Mouse (Mus musculus) MEL (cell line): ENCODE results near the gene Htt. TPM values are rescaled to one million over a fixed set of nuclear protein-coding genes. Genes with fewer than 3 reads are reported as not detected.
"Not testable (repeated sequence)": the region's sequence is repeated elsewhere in the genome, so short reads cannot be mapped to it uniquely, and the experiment has no call there.

Experiments
- DNase-seq: peaks from one replicate; pipeline ENCODE4 v3.0.0; 2011; ENCODE audit warnings: low read depth, low spot score
- H3K27ac ChIP-seq: 2 replicates; pipeline ENCODE4 v1.5.1; 2012; ENCODE audit warnings: low read depth, mild to moderate bottlenecking, control low read depth, low read length, moderate library complexity; ENCODE audit not compliant: control insufficient read depth
- H3K27me3 ChIP-seq, 2 experiments: fragments of 150-350 bp in 1 of 2; sonication (generic) in 1 of 2; 2 replicates each; pipeline ENCODE4 v1.6.1; 2012; ENCODE audit warnings: low read length in 2 of 2, mild to moderate bottlenecking in 2 of 2, improper control_type of control experiment in 1 of 2, moderate library complexity in 1 of 2; ENCODE audit not compliant: insufficient read depth in 2 of 2, control insufficient read depth in 1 of 2
- H3K36me3 ChIP-seq, 2 experiments: 2 replicates each; pipeline ENCODE4 v1.6.1; 2012 to 2014; ENCODE audit warnings: low read length in 2 of 2, improper control_type of control experiment in 1 of 2, inconsistent platforms in 1 of 2, mild to moderate bottlenecking in 1 of 2; ENCODE audit not compliant: insufficient read depth in 2 of 2, control insufficient read depth in 1 of 2
- H3K4me1 ChIP-seq, 2 experiments: fragments of 150-350 bp in 1 of 2; sonication (generic) in 1 of 2; 2 replicates each; pipeline ENCODE4 v1.6.1; 2012; ENCODE audit warnings: low read length in 2 of 2, improper control_type of control experiment in 1 of 2, mild to moderate bottlenecking in 1 of 2; ENCODE audit not compliant: insufficient read depth in 2 of 2, control insufficient read depth in 1 of 2
- H3K4me3 ChIP-seq, 2 experiments: fragments of 150-350 bp in 1 of 2; sonication (generic) in 1 of 2; 2 replicates each; pipeline ENCODE4 v1.5.1; 2012; ENCODE audit warnings: low read depth in 2 of 2, low read length in 2 of 2, mild to moderate bottlenecking in 2 of 2, moderate library complexity in 2 of 2, control low read depth in 1 of 2, improper control_type of control experiment in 1 of 2; ENCODE audit not compliant: control insufficient read depth in 1 of 2, insufficient read depth in 1 of 2
- H3K79me2 ChIP-seq: 2 replicates; pipeline ENCODE4 v1.6.1; 2012; ENCODE audit warnings: mild to moderate bottlenecking, low read length, moderate library complexity; ENCODE audit not compliant: control insufficient read depth, poor library complexity, insufficient read depth
- H3K9ac ChIP-seq: 2 replicates; pipeline ENCODE4 v1.6.1; 2012; ENCODE audit warnings: low read depth, mild to moderate bottlenecking, control low read depth, low read length, moderate library complexity; ENCODE audit not compliant: control insufficient read depth, poor library complexity, severe bottlenecking
- H3K9me3 ChIP-seq: fragments of 150-350 bp; sonication (generic); replicated peaks from 2 replicates; pipeline ENCODE4 v1.6.1; 2012; ENCODE audit warnings: mild to moderate bottlenecking, low read length, improper control_type of control experiment, moderate library complexity; ENCODE audit not compliant: insufficient read depth
- CHD1 ChIP-seq: IDR thresholded peaks from 2 replicates; pipeline ENCODE4 v1.6.1; 2012; ENCODE audit warnings: low read depth, mild to moderate bottlenecking, inconsistent platforms, low read length, improper control_type of control experiment
- CTCF ChIP-seq, 3 experiments: IDR thresholded peaks in 2 of 3; conservative IDR thresholded peaks in 1 of 3; 2 replicates each; pipeline ENCODE4 v1.5.1; 2011 to 2012; ENCODE audit warnings: low read length in 3 of 3, low read depth in 2 of 3, mild to moderate bottlenecking in 2 of 3, improper control_type of control experiment in 1 of 3, inconsistent platforms in 1 of 3, mixed read lengths in 1 of 3, moderate library complexity in 1 of 3; ENCODE audit not compliant: control insufficient read depth in 1 of 3, insufficient read depth in 1 of 3, poor library complexity in 1 of 3, severe bottlenecking in 1 of 3
- E2F4 ChIP-seq: IDR thresholded peaks from 2 replicates; pipeline ENCODE4 v1.6.1; 2011; ENCODE audit warnings: low read depth, low read length, improper control_type of control experiment, borderline replicate concordance
- ETS1 ChIP-seq: IDR thresholded peaks from 2 replicates; pipeline ENCODE4 v1.6.1; 2012; ENCODE audit warnings: low read depth, mild to moderate bottlenecking, inconsistent platforms, low read length, improper control_type of control experiment, moderate library complexity
- GATA1 ChIP-seq: IDR thresholded peaks from 2 replicates; pipeline ENCODE4 v1.6.1; 2011; ENCODE audit warnings: low read depth, low read length, improper control_type of control experiment
- JUND ChIP-seq: IDR thresholded peaks from 2 replicates; pipeline ENCODE4 v1.6.1; 2011; ENCODE audit warnings: low read depth, mild to moderate bottlenecking, improper control_type of control experiment, low read length
- KAT2A ChIP-seq: conservative IDR thresholded peaks from 2 replicates; pipeline ENCODE4 v1.6.1; 2012; ENCODE audit warnings: low read depth, low read length, improper control_type of control experiment, inconsistent platforms
- MAFK ChIP-seq: IDR thresholded peaks from 2 replicates; pipeline ENCODE4 v1.6.1; 2011; ENCODE audit warnings: low read depth, mild to moderate bottlenecking, low read length, improper control_type of control experiment, borderline replicate concordance
- MAX ChIP-seq: IDR thresholded peaks from 2 replicates; pipeline ENCODE4 v1.6.1; 2011; ENCODE audit warnings: low read length, improper control_type of control experiment
- MAZ ChIP-seq: IDR thresholded peaks from 2 replicates; pipeline ENCODE4 v1.6.1; 2012; ENCODE audit warnings: low read depth, mild to moderate bottlenecking, inconsistent platforms, low read length, improper control_type of control experiment
- MXI1 ChIP-seq: IDR thresholded peaks from 2 replicates; pipeline ENCODE4 v1.6.1; 2011; ENCODE audit warnings: mild to moderate bottlenecking, low read depth, low read length, improper control_type of control experiment
- MYC ChIP-seq: IDR thresholded peaks from 2 replicates; pipeline ENCODE4 v1.6.1; 2011; ENCODE audit warnings: low read depth, mild to moderate bottlenecking, low read length, improper control_type of control experiment, moderate library complexity
- NELFE ChIP-seq: IDR thresholded peaks from 2 replicates; pipeline ENCODE4 v1.6.1; 2011; ENCODE audit warnings: low read depth, low read length, improper control_type of control experiment
- NRF1 ChIP-seq: IDR thresholded peaks from 2 replicates; pipeline ENCODE4 v1.6.1; 2014; ENCODE audit warnings: low read depth, mild to moderate bottlenecking, inconsistent platforms, low read length, improper control_type of control experiment, moderate library complexity; ENCODE audit not compliant: poor library complexity, insufficient read depth, severe bottlenecking
- RCOR1 ChIP-seq: IDR thresholded peaks from 2 replicates; pipeline ENCODE4 v1.6.1; 2012; ENCODE audit warnings: low read depth, mild to moderate bottlenecking, inconsistent platforms, low read length, improper control_type of control experiment
- TAL1 ChIP-seq: IDR thresholded peaks from 2 replicates; pipeline ENCODE4 v1.6.1; 2012; ENCODE audit warnings: mild to moderate bottlenecking, inconsistent platforms, low read length, moderate library complexity, mixed read lengths
- TBP ChIP-seq: IDR thresholded peaks from 2 replicates; pipeline ENCODE4 v1.8.0; 2011; ENCODE audit warnings: low read depth, low read length, improper control_type of control experiment
- UBTF ChIP-seq: IDR thresholded peaks from 2 replicates; pipeline ENCODE4 v1.6.1; 2012; ENCODE audit warnings: low read depth, mild to moderate bottlenecking, inconsistent platforms, low read length, improper control_type of control experiment, moderate library complexity, borderline replicate concordance; ENCODE audit not compliant: insufficient read depth
- ZC3H11A ChIP-seq: IDR thresholded peaks from 2 replicates; pipeline ENCODE4 v1.6.1; 2012; ENCODE audit warnings: low read depth, mild to moderate bottlenecking, inconsistent platforms, low read length, improper control_type of control experiment
- ZKSCAN1 ChIP-seq: IDR thresholded peaks from 2 replicates; pipeline ENCODE4 v1.6.1; 2012; ENCODE audit warnings: low read depth, mild to moderate bottlenecking, inconsistent platforms, low read length, improper control_type of control experiment, moderate library complexity
- polyA plus RNA-seq, 2 experiments: library from polyadenylated mRNA; stranded (reverse) in 1 of 2; unstranded in 1 of 2; fragments of >175 nt in 1 of 2; fragments of >200 nt in 1 of 2; gene quantifications; 2 replicates each; pipeline versions ENCODE4 v1.2.1 to v1.2.4; 2012; ENCODE audit warnings: low replicate concordance in 2 of 2, low read depth in 1 of 2; ENCODE audit not compliant: insufficient read length in 2 of 2, insufficient read depth in 1 of 2, missing spikeins in 1 of 2
- total RNA-seq: library from RNA; depleted of rRNA; stranded (reverse); fragments of 300-350 nt; gene quantifications from 2 replicates; pipeline ENCODE4 v1.2.3, GENCODE M21; 2012

The Htt gene
- total and polyA plus RNA-seq, 3 experiments = 27.0 to 33.0 TPM; not detected in 1

DNA sequence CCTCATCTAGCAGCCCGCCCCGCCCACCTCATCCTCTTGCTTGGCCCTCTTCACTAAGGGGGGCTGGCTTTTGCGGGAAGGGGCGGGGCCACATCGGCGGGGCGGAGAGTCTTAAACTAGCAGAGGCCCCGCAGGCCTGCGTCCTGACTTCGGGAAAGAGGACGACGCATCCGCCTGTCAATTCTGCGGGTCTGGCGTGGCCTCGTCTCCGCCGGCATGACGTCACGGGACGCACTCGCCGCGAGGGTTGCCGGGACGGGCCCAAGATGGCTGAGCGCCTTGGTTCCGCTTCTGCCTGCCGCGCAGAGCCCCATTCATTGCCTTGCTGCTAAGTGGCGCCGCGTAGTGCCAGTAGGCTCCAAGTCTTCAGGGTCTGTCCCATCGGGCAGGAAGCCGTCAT lies at the start of gene Htt (continued):
- TF ChIP-seq NRF1 (peak; percentile 45; the same call in 1 of the 2 replicates), UBTF (0 out of 2 replicates have a peak, but pooled peaks have one; percentile 19)

DNA sequence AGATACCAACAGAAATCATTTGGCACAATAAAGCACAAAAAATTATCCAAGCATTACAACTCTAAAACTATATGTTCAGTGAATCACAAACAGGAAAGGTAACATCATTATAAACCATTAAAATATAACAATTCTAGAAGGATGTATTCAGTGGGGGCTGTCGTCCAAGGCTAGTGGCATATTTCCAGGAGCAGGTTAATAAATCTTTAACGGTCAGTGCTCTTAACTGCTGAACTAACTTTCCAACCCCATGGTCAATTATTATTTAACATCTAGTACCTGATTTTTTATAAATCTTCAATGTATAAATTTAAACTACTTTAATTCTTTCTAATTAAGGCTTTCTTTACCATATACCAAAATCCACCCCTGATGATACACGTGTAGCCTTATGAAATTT lies 47.2 kb upstream of the Htt start:
- not testable (repeated sequence) for H3K4me3 ChIP-seq, DNase-seq, H3K79me2 ChIP-seq, H3K4me1 ChIP-seq, H3K36me3 ChIP-seq, H3K27ac ChIP-seq, H3K9ac ChIP-seq, H3K9me3 ChIP-seq
- peaks cover 11 to 15% of the 10 kb centered on the region in 2 experiments for H3K27me3 ChIP-seq

DNA sequence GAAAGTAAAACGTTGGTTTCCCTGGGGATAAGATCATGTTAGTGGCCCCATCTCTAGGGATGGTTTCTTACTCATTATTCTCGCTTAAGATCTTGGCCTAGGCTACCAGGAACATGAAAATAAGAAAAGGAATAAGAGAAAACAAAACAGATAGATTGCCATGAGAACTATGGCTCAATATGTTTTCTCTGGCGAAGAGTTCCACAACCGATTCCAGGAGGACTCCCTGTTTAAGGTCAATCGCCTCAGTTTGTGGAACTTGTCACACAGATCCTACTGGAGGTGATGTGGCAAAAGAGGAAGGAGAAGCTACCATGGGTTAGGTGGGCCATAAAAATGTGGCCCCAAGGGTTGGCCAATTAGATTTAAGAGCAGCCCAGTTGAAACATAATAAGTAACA lies 46.7 kb upstream of the Htt start:
- DNase-seq = no peak
- no peaks in the 10 kb centered on the region for H3K36me3 ChIP-seq
- no peaks in the 10 kb centered on the region for H3K9me3 ChIP-seq
- no peak overlapping the region for H3K4me3 ChIP-seq
- H3K9ac ChIP-seq = no peak overlapping the region
- no peak overlapping the region for H3K27ac ChIP-seq
- no peak for TF ChIP-seq E2F4
- TF ChIP-seq GATA1 = no peak
- no peak for TF ChIP-seq ETS1
- no peak for TF ChIP-seq TAL1
- no peak for TF ChIP-seq CHD1
- no peak for TF ChIP-seq MXI1
- TF ChIP-seq MYC = no peak
- TF ChIP-seq MAFK = no peak
- no peak for TF ChIP-seq TBP
- no peak for TF ChIP-seq ZKSCAN1
- no peak for TF ChIP-seq RCOR1
- no peak for TF ChIP-seq NELFE
- no peak for TF ChIP-seq KAT2A
- no peak for TF ChIP-seq MAX
- no peak for TF ChIP-seq JUND
- TF ChIP-seq CTCF (IDR thresholded peaks at IDR 0.05 in 2 of 3, conservative IDR thresholded peaks at IDR 0.05 in 1 of 3; ENCODE audit: control insufficient read depth in 1 of 3, insufficient read depth in 1 of 3, low read depth in 2 of 3, low read length in 3 of 3, poor library complexity in 1 of 3, severe bottlenecking in 1 of 3) = no peak
- no peak for TF ChIP-seq ZC3H11A
- no peak for TF ChIP-seq MAZ
- no peaks in the 10 kb centered on the region for H3K79me2 ChIP-seq
- no peaks in the 10 kb centered on the region for H3K4me1 ChIP-seq
- peaks cover 11 to 15% of the 10 kb centered on the region in 2 experiments for H3K27me3 ChIP-seq
